Mouse (Mus musculus): ENCODE measurements around the gene Prkg2. TPM values are rescaled to one million over a fixed set of nuclear protein-coding genes. Genes with fewer than 3 reads are reported as not detected.

The Prkg2 gene
- polyA plus RNA-seq, 1 experiment: not detected

GRCm38 (mm10) chr5:98962472-98962871, 74.7 kb downstream of the Prkg2 start:
- no peak overlapping the region for H3K27ac ChIP-seq (ENCODE audit: insufficient read depth, low read depth, low read length)
- H3K4me3 ChIP-seq (ENCODE audit: insufficient read depth, low read depth, low read length): no peak overlapping the region
- TF ChIP-seq POLR2A (IDR thresholded peaks at IDR 0.05; ENCODE audit: insufficient read depth, low read depth, low read length) (no peak), CTCF (IDR thresholded peaks at IDR 0.05; ENCODE audit: insufficient read depth, low read depth, low read length) (no peak)
- no peaks in the 10 kb centered on the region for H3K4me1 ChIP-seq (ENCODE audit: control insufficient read depth, insufficient read depth, low read length)
- 82% methylated on average over 2 of the region's 2 CpGs for WGBS

DNA sequence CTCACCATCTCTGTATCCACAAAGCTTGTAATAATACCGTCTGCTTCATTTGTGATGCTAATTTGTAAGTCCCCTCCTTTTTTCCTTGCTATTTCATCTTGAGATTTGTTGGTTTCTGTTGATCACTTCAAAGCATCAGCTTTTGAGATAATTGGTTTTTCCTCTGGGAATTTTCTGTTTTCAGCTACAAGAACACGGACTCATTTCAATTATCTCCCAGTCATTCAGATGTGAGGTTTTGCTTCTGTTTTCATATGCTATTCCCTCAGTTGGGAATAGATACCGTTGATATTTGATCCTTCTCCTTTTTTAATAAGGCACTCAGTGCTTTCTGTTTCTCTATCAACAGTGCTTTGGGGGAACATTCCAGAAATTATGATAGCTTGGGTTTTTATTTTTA, 81.6 kb downstream of the Prkg2 start:
- Histone ChIP-seq H3K4me1 (ENCODE audit: control insufficient read depth, insufficient read depth, low read length) (no peaks in the 10 kb centered on the region), H3K27ac (ENCODE audit: insufficient read depth, low read depth, low read length) (no peak overlapping the region), H3K4me3 (ENCODE audit: insufficient read depth, low read depth, low read length) (no peak overlapping the region)
- WGBS: 55% methylated on average over 3 of the region's 3 CpGs
- TF ChIP-seq CTCF (IDR thresholded peaks at IDR 0.05; ENCODE audit: insufficient read depth, low read depth, low read length) (no peak), POLR2A (IDR thresholded peaks at IDR 0.05; ENCODE audit: insufficient read depth, low read depth, low read length) (no peak)

GRCm38 (mm10) chr5:98953386-98953785, 83.8 kb downstream of the Prkg2 start:
- no peak overlapping the region for H3K4me3 ChIP-seq (ENCODE audit: insufficient read depth, low read depth, low read length)
- H3K4me1 ChIP-seq (ENCODE audit: control insufficient read depth, insufficient read depth, low read length): no peaks in the 10 kb centered on the region
- no peak overlapping the region for H3K27ac ChIP-seq (ENCODE audit: insufficient read depth, low read depth, low read length)
- WGBS: 41% methylated on average over 1 of the region's 1 CpGs
- TF ChIP-seq POLR2A (IDR thresholded peaks at IDR 0.05; ENCODE audit: insufficient read depth, low read depth, low read length) (no peak), CTCF (IDR thresholded peaks at IDR 0.05; ENCODE audit: insufficient read depth, low read depth, low read length) (no peak)

DNA sequence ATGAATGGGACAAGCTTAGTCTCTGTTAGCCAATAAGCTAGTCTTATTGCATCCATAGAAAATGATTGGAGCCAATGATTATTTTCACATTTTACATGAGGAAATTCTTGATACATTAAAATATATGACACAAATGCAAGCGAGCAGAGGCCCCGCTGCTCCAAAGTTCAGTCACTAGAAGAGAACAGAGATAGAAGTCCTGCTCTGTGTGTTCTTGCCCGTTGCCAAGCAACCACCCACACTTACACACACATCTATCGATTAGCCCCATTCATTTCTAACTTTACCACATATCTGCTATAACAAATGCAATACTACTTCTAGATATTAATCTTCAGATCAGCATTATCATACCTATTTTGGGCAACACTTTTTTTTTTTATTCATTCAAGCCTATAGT, 85.6 kb downstream of the Prkg2 start:
- no peak for TF ChIP-seq CTCF (IDR thresholded peaks at IDR 0.05; ENCODE audit: insufficient read depth, low read depth, low read length)
- no peak overlapping the region for H3K4me3 ChIP-seq (ENCODE audit: insufficient read depth, low read depth, low read length)
- no peaks in the 10 kb centered on the region for H3K4me1 ChIP-seq (ENCODE audit: control insufficient read depth, insufficient read depth, low read length)
- WGBS: 47% methylated on average over 4 of the region's 4 CpGs
- no peak overlapping the region for H3K27ac ChIP-seq (ENCODE audit: insufficient read depth, low read depth, low read length)

DNA sequence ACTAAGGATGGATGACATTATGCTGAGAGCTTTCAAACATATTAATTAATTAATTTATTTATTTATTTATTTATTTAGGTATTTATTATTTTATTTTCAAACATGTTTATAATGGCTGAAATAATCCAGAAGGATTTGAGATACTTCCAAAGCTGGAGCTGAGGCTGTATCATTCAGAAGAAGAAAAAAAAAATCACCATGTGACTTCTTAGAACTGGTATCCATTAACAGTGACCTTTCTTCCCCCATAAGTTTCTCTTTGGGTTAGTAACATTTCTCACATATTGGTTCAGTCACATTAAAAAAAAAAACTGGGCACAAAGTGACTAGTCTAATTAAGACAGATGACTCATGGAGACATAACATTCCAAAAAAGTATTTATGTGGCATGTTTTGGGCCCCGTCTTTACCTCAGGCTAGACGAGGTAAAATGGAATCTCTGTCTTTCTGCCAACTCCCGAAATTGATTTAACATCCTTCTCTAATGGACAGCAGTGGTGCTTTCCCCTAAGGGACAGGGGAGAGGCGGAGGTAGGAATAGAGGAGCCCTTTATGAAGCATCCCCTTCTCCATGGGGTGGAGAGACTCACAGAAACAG, 86.6 kb downstream of the Prkg2 start:
- Histone ChIP-seq H3K27ac (ENCODE audit: insufficient read depth, low read depth, low read length) (no peak overlapping the region), H3K4me3 (ENCODE audit: insufficient read depth, low read depth, low read length) (no peak overlapping the region), H3K4me1 (ENCODE audit: control insufficient read depth, insufficient read depth, low read length) (no peaks in the 10 kb centered on the region)
- TF ChIP-seq CTCF (IDR thresholded peaks at IDR 0.05; ENCODE audit: insufficient read depth, low read depth, low read length) (no peak), POLR2A (IDR thresholded peaks at IDR 0.05; ENCODE audit: insufficient read depth, low read depth, low read length) (no peak)
- WGBS: 80% methylated on average over 4 of the region's 4 CpGs

GRCm38 (mm10) chr5:98949784-98950183, 87.4 kb downstream of the Prkg2 start:
- TF ChIP-seq CTCF (IDR thresholded peaks at IDR 0.05; ENCODE audit: insufficient read depth, low read depth, low read length): no peak
- TF ChIP-seq POLR2A (IDR thresholded peaks at IDR 0.05; ENCODE audit: insufficient read depth, low read depth, low read length): no peak
- Histone ChIP-seq H3K4me1 (ENCODE audit: control insufficient read depth, insufficient read depth, low read length) (no peaks in the 10 kb centered on the region), H3K4me3 (ENCODE audit: insufficient read depth, low read depth, low read length) (no peak overlapping the region), H3K27ac (ENCODE audit: insufficient read depth, low read depth, low read length) (no peak overlapping the region)
- 91% methylated on average over 10 of the region's 10 CpGs for WGBS

- TF ChIP-seq POLR2A (IDR thresholded peaks at IDR 0.05; ENCODE audit: insufficient read depth, low read depth, low read length): no peak
- no peak for TF ChIP-seq CTCF (IDR thresholded peaks at IDR 0.05; ENCODE audit: insufficient read depth, low read depth, low read length)
- no peak overlapping the region for H3K4me3 ChIP-seq (ENCODE audit: insufficient read depth, low read depth, low read length)
- WGBS: 94% methylated on average over 20 of the region's 20 CpGs
- no peak overlapping the region for H3K27ac ChIP-seq (ENCODE audit: insufficient read depth, low read depth, low read length)
- H3K4me1 ChIP-seq (ENCODE audit: control insufficient read depth, insufficient read depth, low read length): no peaks in the 10 kb centered on the region
Measured at GRCm38 (mm10) chr5:98946656-98947055, 90.5 kb downstream of the Prkg2 start.

DNA sequence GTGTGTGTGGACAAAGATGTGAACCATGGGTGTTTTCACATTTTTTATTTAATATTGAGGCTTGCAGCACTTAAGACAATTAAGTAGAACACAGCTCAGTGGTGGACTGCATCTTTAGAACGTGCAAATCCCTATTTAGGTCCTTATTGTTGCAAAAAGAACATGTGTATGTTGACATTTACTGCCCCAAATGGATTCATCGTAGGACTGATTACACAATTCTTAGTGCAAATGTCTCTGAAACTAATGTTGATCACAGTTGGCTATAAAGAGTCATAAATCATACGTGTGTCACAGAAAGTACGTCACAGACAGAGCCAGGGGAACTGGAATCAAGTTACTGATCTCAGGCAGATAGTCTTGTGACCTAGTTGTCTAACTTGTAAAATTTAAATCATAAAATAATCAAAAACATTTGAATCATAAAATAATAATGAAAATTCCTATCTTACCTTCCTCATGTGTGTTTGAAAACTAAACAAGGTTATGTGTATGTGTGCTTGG, 91.0 kb downstream of the Prkg2 start:
- no peak overlapping the region for H3K4me3 ChIP-seq (ENCODE audit: insufficient read depth, low read depth, low read length)
- no peaks in the 10 kb centered on the region for H3K4me1 ChIP-seq (ENCODE audit: control insufficient read depth, insufficient read depth, low read length)
- WGBS: 86% methylated on average over 4 of the region's 4 CpGs
- no peak for TF ChIP-seq CTCF (IDR thresholded peaks at IDR 0.05; ENCODE audit: insufficient read depth, low read depth, low read length)
- TF ChIP-seq POLR2A (IDR thresholded peaks at IDR 0.05; ENCODE audit: insufficient read depth, low read depth, low read length): no peak
- H3K27ac ChIP-seq (ENCODE audit: insufficient read depth, low read depth, low read length): no peak overlapping the region

DNA sequence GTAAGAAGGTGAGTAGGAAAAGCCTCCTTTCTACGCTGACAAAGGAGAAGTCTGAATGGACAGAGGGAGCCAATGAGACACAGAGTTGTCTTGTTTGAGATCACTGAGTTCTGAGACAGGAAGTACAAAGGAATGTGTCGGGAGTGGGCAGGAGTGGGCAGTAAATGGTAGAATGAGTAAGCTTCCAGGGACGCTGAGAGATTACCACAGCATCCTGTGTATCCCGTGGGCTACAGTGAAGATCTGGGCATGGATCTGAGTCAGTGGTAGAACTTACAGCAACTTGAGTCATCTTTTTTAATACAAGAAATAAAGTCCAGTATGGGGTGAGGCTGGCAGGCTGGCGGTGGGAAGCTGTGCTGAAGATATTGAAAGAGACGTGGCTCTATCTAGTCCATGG, 93.4 kb downstream of the Prkg2 start:
- H3K4me1 ChIP-seq (ENCODE audit: control insufficient read depth, insufficient read depth, low read length): no peaks in the 10 kb centered on the region
- H3K4me3 ChIP-seq (ENCODE audit: insufficient read depth, low read depth, low read length): no peak overlapping the region
- WGBS: 43% methylated on average over 6 of the region's 6 CpGs
- TF ChIP-seq POLR2A (IDR thresholded peaks at IDR 0.05; ENCODE audit: insufficient read depth, low read depth, low read length): no peak
- TF ChIP-seq CTCF (IDR thresholded peaks at IDR 0.05; ENCODE audit: insufficient read depth, low read depth, low read length): no peak
- no peak overlapping the region for H3K27ac ChIP-seq (ENCODE audit: insufficient read depth, low read depth, low read length)

DNA sequence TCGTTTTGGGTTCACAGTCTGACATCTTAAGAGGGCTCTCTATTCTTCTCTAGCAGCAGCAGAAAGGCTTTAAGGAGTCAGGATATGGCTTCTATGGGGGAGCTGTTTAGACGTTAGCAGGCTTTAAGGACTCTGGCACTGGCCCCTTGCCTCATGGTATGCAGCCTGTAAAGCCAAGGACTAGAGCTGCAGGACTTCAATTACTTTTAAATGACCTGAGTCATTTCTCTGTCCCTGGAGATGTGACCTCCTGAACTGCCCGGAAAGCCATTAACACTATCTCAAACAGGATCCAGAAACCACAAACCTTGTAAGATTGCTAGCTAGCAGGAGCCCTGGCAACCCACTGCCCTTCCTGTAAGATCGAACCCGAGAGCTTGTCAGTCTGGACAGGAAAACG, 96.4 kb downstream of the Prkg2 start:
- WGBS: 73% methylated on average over 6 of the region's 6 CpGs
- TF ChIP-seq CTCF (IDR thresholded peaks at IDR 0.05; ENCODE audit: insufficient read depth, low read depth, low read length) (no peak), POLR2A (IDR thresholded peaks at IDR 0.05; ENCODE audit: insufficient read depth, low read depth, low read length) (no peak)
- Histone ChIP-seq H3K4me1 (ENCODE audit: control insufficient read depth, insufficient read depth, low read length) (no peaks in the 10 kb centered on the region), H3K27ac (ENCODE audit: insufficient read depth, low read depth, low read length) (no peak overlapping the region), H3K4me3 (ENCODE audit: insufficient read depth, low read depth, low read length) (no peak overlapping the region)
